Mouse (Mus musculus) lung, embryonic 14.5 days (tissue): ENCODE data around the gene Klhdc3. TPM values are rescaled to one million over a fixed set of nuclear protein-coding genes. Genes with fewer than 3 reads are reported as not detected.

Source experiments
- ATAC-seq: fragments of 200-750 bp; cut with Nextera tagmentation; 2 replicates; pipeline ENCODE4 v1.8.0; 2017; ENCODE audit warnings: mild to moderate bottlenecking, moderate TSS enrichment, moderate library complexity; ENCODE audit not compliant: insufficient read depth
- DNase-seq: peaks from one replicate; pipeline ENCODE4 v3.0.0-alpha.2; 2015
- H3K27ac ChIP-seq: fragments of 300-500 bp; sonication (generic); 2 replicates; pipeline ENCODE4 v1.5.1; 2014; ENCODE audit warnings: low read depth, mild to moderate bottlenecking, moderate library complexity
- H3K27me3 ChIP-seq: fragments of 300-500 bp; sonication (generic); 2 replicates; pipeline ENCODE4 v1.6.1; 2014; ENCODE audit warnings: low read length, control low read depth; ENCODE audit not compliant: insufficient read depth
- H3K36me3 ChIP-seq: fragments of 300-500 bp; sonication (generic); 2 replicates; pipeline ENCODE4 v1.6.1; 2014; ENCODE audit warnings: control low read depth; ENCODE audit not compliant: insufficient read depth
- H3K4me1 ChIP-seq: fragments of 300-500 bp; sonication (generic); 2 replicates; pipeline ENCODE4 v1.6.1; 2014; ENCODE audit warnings: antibody characterized with exemption, control low read depth; ENCODE audit not compliant: insufficient read depth
- H3K4me2 ChIP-seq: fragments of 300-500 bp; sonication (generic); 2 replicates; pipeline ENCODE4 v1.6.1; 2014; ENCODE audit warnings: mild to moderate bottlenecking
- H3K4me3 ChIP-seq: fragments of 300-500 bp; sonication (generic); 2 replicates; pipeline ENCODE4 v1.5.1; 2014; ENCODE audit warnings: low read depth, low read length
- H3K9ac ChIP-seq: fragments of 300-500 bp; sonication (generic); 2 replicates; pipeline ENCODE4 v1.6.1; 2014
- H3K9me3 ChIP-seq: fragments of 300-500 bp; sonication (generic); 2 replicates; pipeline ENCODE4 v1.6.1; 2016; ENCODE audit warnings: low read depth, low read length, control low read depth
- CTCF ChIP-seq: IDR thresholded peaks from 2 replicates; pipeline ENCODE4 v1.5.1; 2016; ENCODE audit warnings: antibody characterized with exemption, low read depth
- WGBS: fragments of 180-500 bp; shearing (Covaris S2); extraction: QIAGEN DNeasy Blood & Tissue Kit; methylation state at CpG from one replicate; pipeline ENCODE4 v1.1.7; 2014; 5-methylcytosine and 5-hydroxymethylcytosine counted together
- polyA plus RNA-seq: library from polyadenylated mRNA; unstranded; fragments of >200 nt; fragmentation: Nextera tagmentation; extraction: Ambion mirVana; gene quantifications from 2 replicates; pipeline ENCODE4 v1.2.1, GENCODE M21; 2014

The Klhdc3 gene
- polyA plus RNA-seq, 1 experiment from 2014 or later: 111 TPM

DNA sequence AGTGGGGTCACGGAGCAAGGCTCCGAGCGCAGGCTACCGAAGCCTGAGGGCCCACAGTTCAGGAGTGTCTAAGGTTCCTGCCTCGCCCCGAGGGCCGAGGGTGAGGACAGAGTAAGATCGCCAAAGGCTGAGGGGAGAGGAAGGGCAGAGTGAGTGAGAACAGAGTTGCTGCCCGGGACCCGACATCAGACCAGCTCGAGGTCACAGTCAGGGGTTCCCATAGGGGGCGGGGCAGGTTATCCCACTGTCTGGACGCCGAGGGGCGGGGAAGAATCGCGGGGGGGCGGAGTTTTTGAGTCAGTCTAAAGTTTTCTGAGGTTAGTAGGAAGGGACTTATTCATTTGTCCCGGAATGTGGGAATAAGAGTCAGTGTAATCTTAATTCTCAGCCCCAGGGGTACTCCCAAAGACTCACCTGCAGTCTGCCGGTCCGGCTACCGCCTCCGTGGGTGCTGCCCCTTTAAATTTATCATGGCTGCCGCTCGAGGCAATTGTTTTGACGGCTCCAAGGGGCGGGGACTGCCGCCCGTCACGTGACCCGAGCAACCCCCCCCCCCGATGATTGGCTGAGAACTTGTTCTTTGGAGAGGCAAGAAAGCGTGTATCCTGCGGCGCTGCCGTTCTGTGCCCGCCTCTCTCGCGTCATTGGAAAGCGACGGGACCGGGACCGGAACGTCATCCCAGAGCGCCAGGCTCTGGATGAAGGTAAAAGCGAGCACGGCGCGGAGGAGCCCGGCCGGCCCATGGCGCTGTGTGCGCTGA is 35.0 kb downstream of the Klhdc3 start, which contains the start of the genes Klc4 and Mrpl2:
Gene Klc4, minus strand, starts transcription at position 462 of the 761 bp plus-strand sequence.
Gene Mrpl2, plus strand, starts transcription at position 669 of the 761 bp plus-strand sequence.
- DNase-seq (peak; percentile 99), ATAC-seq (peak; percentile 67)
- under 1% methylated on average over 53 of the region's 53 CpGs for whole genome bisulfite sequencing
- H3K27ac ChIP-seq: peak within 1 kb of the TSS; percentile 75
- peaks cover 4% of the 10 kb centered on the region; the same call in 1 of the 2 replicates for H3K4me1 ChIP-seq
- peak within 1 kb of the TSS; percentile 83 for H3K4me2 ChIP-seq
- H3K4me3 ChIP-seq: peak within 1 kb of the TSS; percentile 79
- no peak; the same call in 1 of the 2 replicates for TF ChIP-seq CTCF
- no peaks in the 10 kb centered on the region for H3K27me3 ChIP-seq
- no peaks in the 10 kb centered on the region for H3K9me3 ChIP-seq
- H3K36me3 ChIP-seq: peaks cover 21% of the 10 kb centered on the region
- H3K9ac ChIP-seq: peak within 1 kb of the TSS; percentile 79

- Histone ChIP-seq H3K4me2 (peak overlapping the region; percentile 81), H3K4me1 (peaks cover 4% of the 10 kb centered on the region; the same call in 1 of the 2 replicates), H3K9me3 (no peaks in the 10 kb centered on the region), H3K27me3 (no peaks in the 10 kb centered on the region), H3K4me3 (peak overlapping the region; percentile 79), H3K9ac (peak overlapping the region; percentile 52), H3K27ac (peak overlapping the region; percentile 42; the same call in 1 of the 2 replicates), H3K36me3 (peaks cover 26% of the 10 kb centered on the region)
- TF ChIP-seq CTCF: no peak
- no peak for ATAC-seq
- WGBS: 4% methylated on average over 11 of the region's 11 CpGs
- no peak for DNase-seq
Measured at GRCm38 (mm10) chr17:46644916-46645475, 35.7 kb downstream of the Klhdc3 start.

GRCm38 (mm10) chr17:46644152-46644805 is 36.4 kb downstream of the Klhdc3 start:
- peak overlapping the region; percentile 79; the same call in 1 of the 2 replicates for H3K4me3 ChIP-seq
- H3K27me3 ChIP-seq: no peaks in the 10 kb centered on the region
- no peaks in the 10 kb centered on the region for H3K9me3 ChIP-seq
- DNase-seq: no peak
- no peak for ATAC-seq
- peak overlapping the region; percentile 81 for H3K4me2 ChIP-seq
- H3K27ac ChIP-seq: no peak overlapping the region
- peaks cover 26% of the 10 kb centered on the region for H3K36me3 ChIP-seq
- 86% methylated on average over 12 of the region's 12 CpGs for WGBS
- no peak for TF ChIP-seq CTCF
- peaks cover 4% of the 10 kb centered on the region; the same call in 1 of the 2 replicates for H3K4me1 ChIP-seq
- H3K9ac ChIP-seq: peak overlapping the region; percentile 52

DNA sequence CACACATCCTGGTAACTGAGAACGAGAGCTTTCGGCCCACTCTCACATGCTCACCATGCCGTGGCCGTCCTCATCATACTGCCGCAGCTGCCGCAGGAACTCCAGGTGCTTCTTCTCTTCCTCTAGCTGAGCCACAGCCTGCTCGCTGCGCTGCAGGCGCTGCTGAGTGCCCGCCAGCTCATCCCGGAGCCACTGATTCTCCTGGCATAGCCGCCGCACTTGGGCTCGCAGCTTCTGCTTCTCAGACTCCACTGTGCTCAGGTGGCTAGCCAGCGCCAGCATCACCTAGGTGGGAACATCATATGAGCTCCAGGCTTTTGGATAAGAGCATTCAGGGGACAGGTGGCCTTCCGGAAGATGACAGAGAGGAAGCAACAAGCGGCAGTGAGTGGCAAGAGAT is 38.7 kb downstream of the Klhdc3 start:
- WGBS: 84% methylated on average over 17 of the region's 17 CpGs
- TF ChIP-seq CTCF: no peak

GRCm38 (mm10) chr17:46639929-46640328 is 40.8 kb downstream of the Klhdc3 start:
- no peaks in the 10 kb centered on the region for H3K27me3 ChIP-seq

More for the DNA sequence above, 38.7 kb downstream of the Klhdc3 start:
- Histone ChIP-seq H3K4me2 (no peak overlapping the region), H3K36me3 (peaks cover 18% of the 10 kb centered on the region; the same call in 1 of the 2 replicates), H3K4me1 (peaks cover 4% of the 10 kb centered on the region; the same call in 1 of the 2 replicates), H3K27me3 (no peaks in the 10 kb centered on the region), H3K9me3 (no peaks in the 10 kb centered on the region), H3K27ac (no peak overlapping the region), H3K4me3 (no peak overlapping the region), H3K9ac (no peak overlapping the region)
- no peak for ATAC-seq
- DNase-seq: no peak

GRCm38 (mm10) chr17:46636831-46637523 is 43.7 kb downstream of the Klhdc3 start:
- Histone ChIP-seq H3K36me3 (peaks cover 26% of the 10 kb centered on the region; the same call in 1 of the 2 replicates), H3K4me3 (no peak overlapping the region), H3K9ac (0 out of 2 replicates have a peak overlapping the region, but pooled peaks have one; percentile 11), H3K27me3 (no peaks in the 10 kb centered on the region), H3K4me2 (peak overlapping the region; percentile 44; the same call in 1 of the 2 replicates), H3K4me1 (no peaks in the 10 kb centered on the region), H3K27ac (no peak overlapping the region; the same call in 1 of the 2 replicates), H3K9me3 (no peaks in the 10 kb centered on the region)
- TF ChIP-seq CTCF: peak; percentile 78
- ATAC-seq (peak; percentile 45; the same call in 1 of the 2 replicates), DNase-seq (peak; percentile 96)
- WGBS: 13% methylated on average over 15 of the region's 15 CpGs

More at GRCm38 (mm10) chr17:46639929-46640328, 40.8 kb downstream of the Klhdc3 start:
- no peak for ATAC-seq
- Histone ChIP-seq H3K4me3 (no peak overlapping the region), H3K4me2 (no peak overlapping the region), H3K27ac (0 out of 2 replicates have a peak overlapping the region, but pooled peaks have one; percentile 30), H3K36me3 (peaks cover 22% of the 10 kb centered on the region; the same call in 1 of the 2 replicates), H3K9me3 (no peaks in the 10 kb centered on the region), H3K4me1 (no peaks in the 10 kb centered on the region), H3K9ac (no peak overlapping the region)
- no peak for TF ChIP-seq CTCF
- DNase-seq: no peak
- WGBS: 81% methylated on average over 9 of the region's 9 CpGs
